16 mouse cellular contexts compared by ENCODE assay signal in the genomic region with DNA sequence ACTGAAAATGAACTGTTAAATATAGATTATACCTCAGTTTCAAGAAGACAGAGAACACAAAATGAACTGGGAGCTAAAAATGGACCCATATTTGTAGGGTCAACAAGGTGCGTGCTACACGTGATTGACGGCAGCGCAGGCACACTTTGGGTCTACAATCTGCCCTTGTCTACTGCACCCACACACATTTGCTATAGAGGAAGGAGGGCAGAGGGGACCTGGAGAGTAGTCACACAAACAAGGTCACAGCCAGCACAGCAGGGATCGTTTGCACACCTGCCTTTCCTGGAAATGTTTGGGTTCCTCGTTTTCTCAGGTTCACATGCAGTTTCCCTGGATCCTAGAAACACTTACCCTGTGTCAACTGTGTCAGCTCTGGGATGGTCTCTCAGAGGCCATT.
"Had no signal": no experiment of that assay in that cellular context is flagged by ENCODE, and none has a peak within 500 bp of the region (broad histone marks: within the 10 kb centered on the region; RNA-seq: fewer than 3 reads in every experiment).

No protein-coding gene starts in this region.

- H3K4me1 ChIP-seq: limb, embryonic 10.5 days had no signal

- H3K4me2 ChIP-seq: limb, embryonic 13.5 days; midbrain, embryonic 11.5 days had no signal

- H3K36me3 ChIP-seq: limb, embryonic 10.5 days; limb, embryonic 13.5 days had no signal

- H3K9me3 ChIP-seq: limb, embryonic 10.5 days; limb, embryonic 13.5 days had no signal

- H3K4me3 ChIP-seq: layer of hippocampus, adult 2 months; limb, embryonic 10.5 days; limb, embryonic 13.5 days had no signal

- H3K27ac ChIP-seq: layer of hippocampus, adult 2 months; limb, embryonic 10.5 days; limb, embryonic 13.5 days; liver, embryonic 14.5 days had no signal

- H3K27me3 ChIP-seq: limb, embryonic 13.5 days had no signal

- DNase-seq: kidney, adult 9 months; kidney, postnatal 14 days; kidney, postnatal 4 days; layer of hippocampus, adult 9-11 months; lung, adult 2 months; lung, postnatal 14 days; lung, postnatal 4 days; midbrain, embryonic 14.5 days; thymus, adult 2 months; thymus, postnatal 14 days; thymus, postnatal 4 days had no signal

- H3K9ac ChIP-seq: limb, embryonic 13.5 days; liver, embryonic 14.5 days had no signal
